Mouse (Mus musculus) heart, embryonic 14.5 days (tissue): ENCODE data around the gene Stard9. TPM values are rescaled to one million over a fixed set of nuclear protein-coding genes. Genes with fewer than 3 reads are reported as not detected.
A peak's percentile ranks its signal among the peaks of the same experiment; 100 is the strongest.

Experiments
- ATAC-seq: fragments of 200-750 bp; cut with Nextera tagmentation; 2 replicates; pipeline ENCODE4 v1.8.0; 2017; ENCODE audit warnings: low read depth, moderate TSS enrichment; ENCODE audit not compliant: insufficient number of reproducible peaks, insufficient read depth, low FRiP score
- H3K27ac ChIP-seq, 2 experiments: fragments of 200-500 bp in 1 of 2; fragments of 300-500 bp in 1 of 2; sonication (generic) in 1 of 2; replicated peaks in 1 of 2; 2 replicates each; pipeline ENCODE4 v1.5.1; 2012 to 2014; ENCODE audit warnings: low read depth in 2 of 2, low read length in 2 of 2, control low read depth in 1 of 2, mild to moderate bottlenecking in 1 of 2, mixed read lengths in 1 of 2; ENCODE audit not compliant: control insufficient read depth in 1 of 2, insufficient read depth in 1 of 2
- H3K27me3 ChIP-seq: fragments of 300-500 bp; sonication (generic); 2 replicates; pipeline ENCODE4 v1.6.1; 2014; ENCODE audit warnings: mild to moderate bottlenecking, low read length, control low read depth; ENCODE audit not compliant: control insufficient read depth, insufficient read depth
- H3K36me3 ChIP-seq: fragments of 300-500 bp; sonication (generic); 2 replicates; pipeline ENCODE4 v1.6.1; 2014; ENCODE audit warnings: mild to moderate bottlenecking, control low read depth, low read length, mixed read lengths; ENCODE audit not compliant: control insufficient read depth, insufficient read depth
- H3K4me1 ChIP-seq, 2 experiments: fragments of 200-500 bp in 1 of 2; fragments of 300-500 bp in 1 of 2; sonication (generic) in 1 of 2; 2 replicates each; pipeline ENCODE4 v1.6.1; 2012 to 2014; ENCODE audit warnings: low read length in 2 of 2, control low read depth in 1 of 2, mixed read lengths in 1 of 2; ENCODE audit not compliant: control insufficient read depth in 2 of 2, insufficient read depth in 2 of 2
- H3K4me2 ChIP-seq: fragments of 300-500 bp; sonication (generic); 2 replicates; pipeline ENCODE4 v1.6.1; 2014; ENCODE audit warnings: mild to moderate bottlenecking, low read length
- H3K4me3 ChIP-seq, 2 experiments: fragments of 200-500 bp in 1 of 2; fragments of 300-500 bp in 1 of 2; sonication (generic) in 1 of 2; 2 replicates each; pipeline ENCODE4 v1.5.1; 2012 to 2014; ENCODE audit warnings: low read length in 2 of 2, mild to moderate bottlenecking in 2 of 2, control low read depth in 1 of 2, low read depth in 1 of 2, moderate library complexity in 1 of 2; ENCODE audit not compliant: control insufficient read depth in 1 of 2, insufficient read depth in 1 of 2
- H3K9ac ChIP-seq: fragments of 300-500 bp; sonication (generic); 2 replicates; pipeline ENCODE4 v1.6.1; 2014; ENCODE audit warnings: mild to moderate bottlenecking, low read length
- H3K9me3 ChIP-seq: fragments of 300-500 bp; sonication (generic); 2 replicates; pipeline ENCODE4 v1.6.1; 2016; ENCODE audit warnings: low read length, control low read depth; ENCODE audit not compliant: control insufficient read depth
- WGBS: fragments of 180-500 bp; shearing (Covaris S2); extraction: QIAGEN DNeasy Blood & Tissue Kit; methylation state at CpG from one replicate; pipeline ENCODE4 v1.1.7; 2014; 5-methylcytosine and 5-hydroxymethylcytosine counted together
- polyA plus RNA-seq: library from polyadenylated mRNA; unstranded; fragments of >200 nt; fragmentation: Nextera tagmentation; extraction: Ambion mirVana; gene quantifications from 2 replicates; pipeline ENCODE4 v1.2.1, GENCODE M21; 2014

The Stard9 gene
- polyA plus RNA-seq, 1 experiment from 2014 or later: 5.7 TPM

- no peak overlapping the region for H3K4me2 ChIP-seq
- no peaks in the 10 kb centered on the region for H3K9me3 ChIP-seq
- 67% methylated on average over 4 of the region's 4 CpGs for WGBS
- H3K36me3 ChIP-seq: peaks cover 21% of the 10 kb centered on the region
- ATAC-seq: no peak
- no peak overlapping the region for H3K4me3 ChIP-seq
- H3K9ac ChIP-seq: no peak overlapping the region
- H3K27me3 ChIP-seq: no peaks in the 10 kb centered on the region
- H3K4me1 ChIP-seq: peaks cover 0 to 14% of the 10 kb centered on the region in 2 experiments; a peak in 2 of 4 replicates
- H3K27ac ChIP-seq: peak overlapping the region in 1 of 2 experiments; percentile 25; a peak in 1 of 4 replicates
Measured at GRCm38 (mm10) chr2:120631957-120632356, 3.0 kb downstream of the Stard9 start.

DNA sequence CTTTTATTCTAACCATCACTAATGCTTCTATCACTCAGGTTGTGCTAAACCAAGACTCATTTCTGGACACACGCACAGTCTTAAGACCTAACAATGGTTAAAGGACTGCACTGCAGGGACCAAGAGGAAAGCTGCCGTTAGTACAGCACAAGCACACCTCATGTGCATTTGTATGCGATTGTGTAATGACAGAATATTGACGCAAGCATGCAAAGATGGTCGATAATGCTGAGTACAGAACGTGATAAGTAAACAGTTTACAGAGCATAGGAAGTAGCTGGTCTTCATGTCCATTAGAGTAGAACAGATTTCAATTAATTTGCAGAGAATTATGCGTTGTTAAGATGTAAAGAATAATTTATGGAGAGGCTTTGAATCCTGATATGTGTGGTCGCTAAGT, 11.9 kb downstream of the Stard9 start:
- Histone ChIP-seq H3K9me3 (no peaks in the 10 kb centered on the region), H3K9ac (no peak overlapping the region), H3K27ac (no peak overlapping the region), H3K4me2 (no peak overlapping the region), H3K4me1 (no peaks in the 10 kb centered on the region), H3K36me3 (no peaks in the 10 kb centered on the region), H3K4me3 (no peak overlapping the region), H3K27me3 (no peaks in the 10 kb centered on the region)
- ATAC-seq: no peak
- WGBS: 85% methylated on average over 8 of the region's 8 CpGs

- 72% methylated on average over 7 of the region's 7 CpGs for WGBS
- Histone ChIP-seq H3K9me3 (no peaks in the 10 kb centered on the region), H3K36me3 (no peaks in the 10 kb centered on the region), H3K4me2 (no peak overlapping the region), H3K9ac (no peak overlapping the region), H3K4me1 (no peaks in the 10 kb centered on the region), H3K27ac (peak overlapping the region in 1 of 2 experiments; percentile 64; a peak in 1 of 4 replicates), H3K27me3 (no peaks in the 10 kb centered on the region), H3K4me3 (no peak overlapping the region)
- no peak for ATAC-seq
Measured at GRCm38 (mm10) chr2:120643836-120644235, 14.9 kb downstream of the Stard9 start.

DNA sequence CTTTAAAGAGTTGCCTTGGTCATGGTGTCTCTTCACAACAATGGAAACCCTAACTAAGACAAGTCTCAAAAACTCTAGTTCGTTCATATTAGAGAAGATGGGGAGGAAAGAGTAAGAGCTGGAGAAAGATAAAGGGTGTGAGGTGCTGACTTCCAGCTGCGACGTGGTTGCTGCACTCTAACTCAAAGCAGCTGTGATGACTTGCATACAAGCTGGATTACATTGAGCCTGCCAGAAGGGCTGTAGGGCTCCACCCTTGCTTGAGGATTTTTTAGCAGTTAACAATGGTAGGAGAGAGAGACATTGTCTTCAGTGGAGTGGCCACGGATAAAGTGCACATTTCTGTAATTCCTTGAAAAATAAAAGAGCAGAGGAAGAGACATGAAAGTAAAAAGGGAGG, 17.9 kb downstream of the Stard9 start:
- Histone ChIP-seq H3K27me3 (no peaks in the 10 kb centered on the region), H3K27ac (no peak overlapping the region), H3K4me1 (peaks cover 0 to 1% of the 10 kb centered on the region in 2 experiments; a peak in 1 of 4 replicates), H3K4me3 (no peak overlapping the region), H3K36me3 (no peaks in the 10 kb centered on the region), H3K9ac (no peak overlapping the region), H3K4me2 (no peak overlapping the region), H3K9me3 (no peaks in the 10 kb centered on the region)
- WGBS: 63% methylated on average over 4 of the region's 4 CpGs
- no peak for ATAC-seq

DNA sequence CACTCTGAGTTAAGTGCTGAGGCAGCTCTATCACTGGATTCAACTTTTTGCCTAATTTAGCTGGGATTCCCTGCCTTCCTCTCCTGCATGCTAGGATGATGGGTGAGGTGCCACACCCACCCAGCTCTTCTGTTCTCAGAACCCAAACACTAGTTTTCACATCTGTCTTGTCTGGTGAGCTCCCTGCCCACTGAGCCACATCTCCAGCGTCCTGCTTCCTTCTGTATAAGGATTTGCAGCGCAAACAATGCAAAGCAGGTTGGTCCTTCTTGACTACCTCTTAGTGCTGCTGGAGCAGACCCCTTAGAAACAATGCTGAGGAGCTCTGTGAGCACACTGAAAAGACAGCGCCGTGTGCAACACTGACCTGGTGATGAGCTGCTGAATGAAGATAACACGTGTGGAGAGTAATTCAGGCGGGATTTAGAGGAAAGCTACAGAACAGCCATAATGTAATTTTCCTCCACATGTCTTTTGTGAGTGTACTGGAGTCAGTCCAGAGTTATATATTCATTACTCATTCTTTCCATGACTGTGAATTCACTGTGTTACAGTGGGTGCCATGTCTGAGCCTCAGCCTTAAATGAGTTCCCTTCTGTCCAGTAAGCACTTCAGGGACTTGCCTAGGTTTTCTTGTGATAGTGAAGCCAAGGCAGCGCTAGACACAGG, 23.5 kb downstream of the Stard9 start:
- no peak overlapping the region for H3K4me2 ChIP-seq
- H3K36me3 ChIP-seq: no peaks in the 10 kb centered on the region
- H3K4me3 ChIP-seq: no peak overlapping the region
- WGBS: 57% methylated on average over 7 of the region's 7 CpGs
- H3K27me3 ChIP-seq: no peaks in the 10 kb centered on the region
- H3K4me1 ChIP-seq: peaks cover 3 to 8% of the 10 kb centered on the region in 2 experiments
- ATAC-seq: no peak
- H3K9me3 ChIP-seq: no peaks in the 10 kb centered on the region
- peak overlapping the region; percentile 16 to 37; a peak in 2 of 4 replicates for H3K27ac ChIP-seq
- H3K9ac ChIP-seq: no peak overlapping the region

- peaks cover 3 to 8% of the 10 kb centered on the region in 2 experiments for H3K4me1 ChIP-seq
- H3K27ac ChIP-seq: peak overlapping the region in 1 of 2 experiments; percentile 16; a peak in 1 of 4 replicates
- no peak overlapping the region for H3K4me3 ChIP-seq
- no peak overlapping the region for H3K9ac ChIP-seq
- H3K27me3 ChIP-seq: no peaks in the 10 kb centered on the region
- 76% methylated on average over 7 of the region's 7 CpGs for WGBS
- no peaks in the 10 kb centered on the region for H3K9me3 ChIP-seq
- H3K4me2 ChIP-seq: no peak overlapping the region
- H3K36me3 ChIP-seq: no peaks in the 10 kb centered on the region
- ATAC-seq: no peak
Measured at GRCm38 (mm10) chr2:120652925-120653284, 24.0 kb downstream of the Stard9 start.

DNA sequence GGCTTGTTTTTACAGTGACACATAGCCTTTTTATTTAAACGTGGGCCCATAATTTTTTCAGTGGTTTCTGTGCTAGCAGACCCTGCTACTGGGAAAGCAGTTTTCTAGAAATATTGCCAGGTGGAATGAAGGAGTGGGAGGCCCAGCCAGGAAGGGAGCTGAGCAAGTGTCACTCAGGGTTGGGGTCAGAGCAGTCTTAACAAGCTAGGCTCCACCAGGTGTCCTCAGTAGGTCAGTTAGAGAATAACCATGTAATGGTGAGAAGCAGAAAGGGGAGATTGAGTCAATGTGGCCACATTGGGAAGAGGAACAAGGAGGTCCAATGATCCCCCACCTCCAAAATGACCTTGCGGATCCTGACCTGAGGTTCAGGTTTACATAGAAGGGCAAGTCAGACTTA, 25.8 kb downstream of the Stard9 start:
- 75% methylated on average over 2 of the region's 2 CpGs for WGBS
- H3K27me3 ChIP-seq: no peaks in the 10 kb centered on the region
- no peak overlapping the region for H3K27ac ChIP-seq

GRCm38 (mm10) chr2:120655905-120656304, 27.0 kb downstream of the Stard9 start:
- 83% methylated on average over 5 of the region's 5 CpGs for whole genome bisulfite sequencing
- no peak overlapping the region for H3K4me3 ChIP-seq
- H3K36me3 ChIP-seq: no peaks in the 10 kb centered on the region
- no peaks in the 10 kb centered on the region for H3K9me3 ChIP-seq
- ATAC-seq: no peak
- H3K4me2 ChIP-seq: no peak overlapping the region
- no peak overlapping the region for H3K9ac ChIP-seq
- H3K27me3 ChIP-seq: no peaks in the 10 kb centered on the region
- no peak overlapping the region for H3K27ac ChIP-seq
- H3K4me1 ChIP-seq: peaks cover 3 to 10% of the 10 kb centered on the region in 2 experiments

More for the DNA sequence above, 25.8 kb downstream of the Stard9 start:
- Histone ChIP-seq H3K4me2 (no peak overlapping the region), H3K4me1 (peaks cover 3 to 8% of the 10 kb centered on the region in 2 experiments), H3K9me3 (no peaks in the 10 kb centered on the region), H3K4me3 (no peak overlapping the region), H3K9ac (no peak overlapping the region), H3K36me3 (no peaks in the 10 kb centered on the region)
- no peak for ATAC-seq
